Mouse (Mus musculus): ENCODE data around the gene Cpa4. TPM values are rescaled to one million over a fixed set of nuclear protein-coding genes. Genes with fewer than 3 reads are reported as not detected.

Cpa4 gene
- polyA plus RNA-seq, 1 experiment: not detected

- Histone ChIP-seq H3K4me3 (ENCODE audit: insufficient read depth, low read depth, low read length) (no peak overlapping the region), H3K4me1 (ENCODE audit: control insufficient read depth, insufficient read depth, low read length) (peaks cover 22% of the 10 kb centered on the region), H3K27ac (ENCODE audit: insufficient read depth, low read depth, low read length) (no peak overlapping the region)
- WGBS: 62% methylated on average over 6 of the region's 6 CpGs
- TF ChIP-seq POLR2A (IDR thresholded peaks at IDR 0.05; ENCODE audit: insufficient read depth, low read depth, low read length): no peak
- TF ChIP-seq CTCF (IDR thresholded peaks at IDR 0.05; ENCODE audit: insufficient read depth, low read depth, low read length): no peak
These were observed 46.1 kb downstream of the Cpa4 start for GRCm38 (mm10) chr6:30614251-30614650.

- H3K27ac ChIP-seq (ENCODE audit: insufficient read depth, low read depth, low read length): no peak overlapping the region
These were observed 47.6 kb downstream of the Cpa4 start for GRCm38 (mm10) chr6:30615741-30616140.

GRCm38 (mm10) chr6:30616491-30616941 is 48.3 kb downstream of the Cpa4 start:
- 32% methylated on average over 8 of the region's 8 CpGs for WGBS
- no peak overlapping the region for H3K27ac ChIP-seq (ENCODE audit: insufficient read depth, low read depth, low read length)
- TF ChIP-seq POLR2A (IDR thresholded peaks at IDR 0.05; ENCODE audit: insufficient read depth, low read depth, low read length) (no peak), CTCF (IDR thresholded peaks at IDR 0.05; ENCODE audit: insufficient read depth, low read depth, low read length) (no peak)

More at GRCm38 (mm10) chr6:30615741-30616140, 47.6 kb downstream of the Cpa4 start:
- H3K4me1 ChIP-seq (ENCODE audit: control insufficient read depth, insufficient read depth, low read length): peaks cover 22% of the 10 kb centered on the region
- TF ChIP-seq CTCF (IDR thresholded peaks at IDR 0.05; ENCODE audit: insufficient read depth, low read depth, low read length) (no peak), POLR2A (IDR thresholded peaks at IDR 0.05; ENCODE audit: insufficient read depth, low read depth, low read length) (no peak)
- WGBS: 62% methylated on average over 4 of the region's 4 CpGs
- no peak overlapping the region for H3K4me3 ChIP-seq (ENCODE audit: insufficient read depth, low read depth, low read length)

GRCm38 (mm10) chr6:30617020-30617958 is 49.1 kb downstream of the Cpa4 start:
- peaks cover 22% of the 10 kb centered on the region for H3K4me1 ChIP-seq (ENCODE audit: control insufficient read depth, insufficient read depth, low read length)
- no peak for TF ChIP-seq POLR2A (IDR thresholded peaks at IDR 0.05; ENCODE audit: insufficient read depth, low read depth, low read length)
- no peak for TF ChIP-seq CTCF (IDR thresholded peaks at IDR 0.05; ENCODE audit: insufficient read depth, low read depth, low read length)
- WGBS: 17% methylated on average over 13 of the region's 13 CpGs
- peak overlapping the region; percentile 73; the same call in 1 of the 2 replicates for H3K27ac ChIP-seq (ENCODE audit: insufficient read depth, low read depth, low read length)
- peak overlapping the region; percentile 4; the same call in 1 of the 2 replicates for H3K4me3 ChIP-seq (ENCODE audit: insufficient read depth, low read depth, low read length)

More at GRCm38 (mm10) chr6:30616491-30616941, 48.3 kb downstream of the Cpa4 start:
- Histone ChIP-seq H3K4me1 (ENCODE audit: control insufficient read depth, insufficient read depth, low read length) (peaks cover 22% of the 10 kb centered on the region), H3K4me3 (ENCODE audit: insufficient read depth, low read depth, low read length) (no peak overlapping the region)

GRCm38 (mm10) chr6:30617959-30618590 is 49.9 kb downstream of the Cpa4 start:
- 12% methylated on average over 18 of the region's 18 CpGs for WGBS
- TF ChIP-seq POLR2A (IDR thresholded peaks at IDR 0.05; ENCODE audit: insufficient read depth, low read depth, low read length) (no peak), CTCF (IDR thresholded peaks at IDR 0.05; ENCODE audit: insufficient read depth, low read depth, low read length) (no peak)
- peak overlapping the region; percentile 4 for H3K4me3 ChIP-seq (ENCODE audit: insufficient read depth, low read depth, low read length)
- peak overlapping the region; percentile 36; the same call in 1 of the 2 replicates for H3K27ac ChIP-seq (ENCODE audit: insufficient read depth, low read depth, low read length)
- peaks cover 22% of the 10 kb centered on the region for H3K4me1 ChIP-seq (ENCODE audit: control insufficient read depth, insufficient read depth, low read length)

- H3K4me3 ChIP-seq (ENCODE audit: insufficient read depth, low read depth, low read length): no peak overlapping the region
- H3K4me1 ChIP-seq (ENCODE audit: control insufficient read depth, insufficient read depth, low read length): peaks cover 22% of the 10 kb centered on the region
- WGBS: 56% methylated on average over 6 of the region's 6 CpGs
- H3K27ac ChIP-seq (ENCODE audit: insufficient read depth, low read depth, low read length): no peak overlapping the region
- TF ChIP-seq CTCF (IDR thresholded peaks at IDR 0.05; ENCODE audit: insufficient read depth, low read depth, low read length) (no peak), POLR2A (IDR thresholded peaks at IDR 0.05; ENCODE audit: insufficient read depth, low read depth, low read length) (no peak)
These were observed 50.6 kb downstream of the Cpa4 start for GRCm38 (mm10) chr6:30618735-30619134.

- TF ChIP-seq CTCF (IDR thresholded peaks at IDR 0.05; ENCODE audit: insufficient read depth, low read depth, low read length) (no peak), POLR2A (IDR thresholded peaks at IDR 0.05; ENCODE audit: insufficient read depth, low read depth, low read length) (no peak)
- Histone ChIP-seq H3K4me1 (ENCODE audit: control insufficient read depth, insufficient read depth, low read length) (peaks cover 20% of the 10 kb centered on the region), H3K27ac (ENCODE audit: insufficient read depth, low read depth, low read length) (no peak overlapping the region), H3K4me3 (ENCODE audit: insufficient read depth, low read depth, low read length) (no peak overlapping the region)
- 74% methylated on average over 5 of the region's 5 CpGs for WGBS
These were observed 51.4 kb downstream of the Cpa4 start for GRCm38 (mm10) chr6:30619606-30620005.

GRCm38 (mm10) chr6:30620591-30620990 is 52.4 kb downstream of the Cpa4 start:
- no peak overlapping the region for H3K27ac ChIP-seq (ENCODE audit: insufficient read depth, low read depth, low read length)
- no peak overlapping the region for H3K4me3 ChIP-seq (ENCODE audit: insufficient read depth, low read depth, low read length)
- WGBS: 84% methylated on average over 4 of the region's 4 CpGs
- H3K4me1 ChIP-seq (ENCODE audit: control insufficient read depth, insufficient read depth, low read length): peaks cover 20% of the 10 kb centered on the region
- no peak for TF ChIP-seq CTCF (IDR thresholded peaks at IDR 0.05; ENCODE audit: insufficient read depth, low read depth, low read length)
- no peak for TF ChIP-seq POLR2A (IDR thresholded peaks at IDR 0.05; ENCODE audit: insufficient read depth, low read depth, low read length)

GRCm38 (mm10) chr6:30620994-30621393 is 52.8 kb downstream of the Cpa4 start:
- TF ChIP-seq CTCF (IDR thresholded peaks at IDR 0.05; ENCODE audit: insufficient read depth, low read depth, low read length) (no peak), POLR2A (IDR thresholded peaks at IDR 0.05; ENCODE audit: insufficient read depth, low read depth, low read length) (no peak)
- Histone ChIP-seq H3K27ac (ENCODE audit: insufficient read depth, low read depth, low read length) (no peak overlapping the region), H3K4me1 (ENCODE audit: control insufficient read depth, insufficient read depth, low read length) (peaks cover 20% of the 10 kb centered on the region), H3K4me3 (ENCODE audit: insufficient read depth, low read depth, low read length) (no peak overlapping the region)
- WGBS: 94% methylated on average over 6 of the region's 6 CpGs
